Mouse (Mus musculus): ENCODE data around the gene Olfr1298. TPM values are rescaled to one million over a fixed set of nuclear protein-coding genes. Genes with fewer than 3 reads are reported as not detected.

Gene Olfr1298
- polyA plus RNA-seq (2012; ENCODE audit: insufficient read depth, insufficient read length, missing spikeins), result not detected in 2 replicates

GRCm38 (mm10) chr2:111649101-111649500 lies at the start of gene Olfr1298:
TSS of gene Olfr1298 (minus strand) at chr2:111649201.
- Histone ChIP-seq H3K4me1 (ENCODE audit: control insufficient read depth, insufficient read depth, low read length) (no peaks in the 10 kb centered on the region), H3K4me3 (ENCODE audit: insufficient read depth, low read length) (no peak within 1 kb of the TSS), H3K27ac (ENCODE audit: insufficient read depth, low read depth, low read length) (no peak within 1 kb of the TSS)
- TF ChIP-seq POLR2A (IDR thresholded peaks at IDR 0.05; ENCODE audit: borderline replicate concordance, low read depth, low read length), result no peak
- no peak for TF ChIP-seq CTCF (IDR thresholded peaks at IDR 0.05; ENCODE audit: low read depth, low read length)

GRCm38 (mm10) chr2:111661119-111661518 lies 12.1 kb upstream of the Olfr1298 start, which contains the start of gene Olfr1299:
TSS of gene Olfr1299 (plus strand) at chr2:111661419.
- no peak for TF ChIP-seq POLR2A (IDR thresholded peaks at IDR 0.05; ENCODE audit: borderline replicate concordance, low read depth, low read length)
- TF ChIP-seq CTCF (IDR thresholded peaks at IDR 0.05; ENCODE audit: low read depth, low read length), result no peak
- H3K27ac ChIP-seq (ENCODE audit: insufficient read depth, low read depth, low read length), result no peak within 1 kb of the TSS
- H3K4me3 ChIP-seq (ENCODE audit: insufficient read depth, low read length), result no peak within 1 kb of the TSS
- no peaks in the 10 kb centered on the region for H3K4me1 ChIP-seq (ENCODE audit: control insufficient read depth, insufficient read depth, low read length)

- no peak for TF ChIP-seq CTCF (IDR thresholded peaks at IDR 0.05; ENCODE audit: low read depth, low read length)
- no peak for TF ChIP-seq POLR2A (IDR thresholded peaks at IDR 0.05; ENCODE audit: borderline replicate concordance, low read depth, low read length)
- Histone ChIP-seq H3K4me1 (ENCODE audit: control insufficient read depth, insufficient read depth, low read length) (no peaks in the 10 kb centered on the region), H3K4me3 (ENCODE audit: insufficient read depth, low read length) (no peak within 1 kb of the TSS), H3K27ac (ENCODE audit: insufficient read depth, low read depth, low read length) (no peak within 1 kb of the TSS)
Measured at GRCm38 (mm10) chr2:111626397-111626796, 22.6 kb downstream of the Olfr1298 start, which contains the start of gene Olfr1297. TSS of gene Olfr1297 (minus strand) at chr2:111626497.

Other genes starting within 250 kb of the Olfr1298 start
- not detected in 2 replicates for gene Olfr1286, start 226.1 kb downstream of the Olfr1298 start, polyA plus RNA-seq (2012; ENCODE audit: insufficient read depth, insufficient read length, missing spikeins)
- gene Olfr1287, start 200.1 kb downstream of the Olfr1298 start, polyA plus RNA-seq (2012; ENCODE audit: insufficient read depth, insufficient read length, missing spikeins), result not detected in 2 replicates
- not detected in 2 replicates for gene Olfr1288, start 175.1 kb downstream of the Olfr1298 start, polyA plus RNA-seq (2012; ENCODE audit: insufficient read depth, insufficient read length, missing spikeins)
- not detected in 2 replicates for gene Olfr1289, start 168.4 kb downstream of the Olfr1298 start, polyA plus RNA-seq (2012; ENCODE audit: insufficient read depth, insufficient read length, missing spikeins)
- not detected in 2 replicates for gene Olfr1290, start 155.4 kb downstream of the Olfr1298 start, polyA plus RNA-seq (2012; ENCODE audit: insufficient read depth, insufficient read length, missing spikeins)
- not detected in 2 replicates for gene Olfr1291-ps1, start 152.0 kb downstream of the Olfr1298 start, polyA plus RNA-seq (2012; ENCODE audit: insufficient read depth, insufficient read length, missing spikeins)
- gene Olfr1293-ps, start 124.0 kb downstream of the Olfr1298 start, polyA plus RNA-seq (2012; ENCODE audit: insufficient read depth, insufficient read length, missing spikeins), result not detected in 2 replicates
- not detected in 2 replicates for gene Olfr1294, start 108.9 kb downstream of the Olfr1298 start, polyA plus RNA-seq (2012; ENCODE audit: insufficient read depth, insufficient read length, missing spikeins)
- gene Olfr1295, start 79.5 kb downstream of the Olfr1298 start, polyA plus RNA-seq (2012; ENCODE audit: insufficient read depth, insufficient read length, missing spikeins), result not detected in 2 replicates
- gene Olfr1297, start 22.7 kb downstream of the Olfr1298 start, polyA plus RNA-seq (2012; ENCODE audit: insufficient read depth, insufficient read length, missing spikeins), result 0.33 TPM in 1 of 2 replicates, not detected in the other
- not detected in 2 replicates for gene Olfr1299, start 12.2 kb upstream of the Olfr1298 start, polyA plus RNA-seq (2012; ENCODE audit: insufficient read depth, insufficient read length, missing spikeins)
- gene Olfr1301, start 101.8 kb upstream of the Olfr1298 start, polyA plus RNA-seq (2012; ENCODE audit: insufficient read depth, insufficient read length, missing spikeins), result not detected in 2 replicates
- gene Olfr1302, start 128.2 kb upstream of the Olfr1298 start, polyA plus RNA-seq (2012; ENCODE audit: insufficient read depth, insufficient read length, missing spikeins), result not detected in 2 replicates
- gene Olfr1303, start 171.1 kb upstream of the Olfr1298 start, polyA plus RNA-seq (2012; ENCODE audit: insufficient read depth, insufficient read length, missing spikeins), result not detected in 2 replicates
- not detected in 2 replicates for gene Olfr1305, start 227.9 kb upstream of the Olfr1298 start, polyA plus RNA-seq (2012; ENCODE audit: insufficient read depth, insufficient read length, missing spikeins)